Mouse (Mus musculus): ENCODE measurements at regions not wholly inside any gene's neighbourhood (a gene's known extent, or its start where the extent isn't known, plus 50 kb on each side); places are given as distances from the start of the nearest gene placed in this dataset.

GRCm38 (mm10) chr13:118975519-118975918, 305.9 kb downstream of the Fgf10 start:
- no peak for DNase-seq (ENCODE audit: low read depth in 3 of 3, low spot score in 3 of 3)

GRCm38 (mm10) chr13:118979505-118979904, 309.9 kb downstream of the Fgf10 start:
- no peak for TF ChIP-seq EP300 (IDR thresholded peaks at IDR 0.05; ENCODE audit: low read depth)
- TF ChIP-seq CTCF (IDR thresholded peaks at IDR 0.05; ENCODE audit: low read depth) = no peak
- 55% methylated on average over 5 of the region's 5 CpGs for WGBS (ENCODE audit: insufficient replicate concordance)
- H3K9me3 ChIP-seq (ENCODE audit: control insufficient read depth, low read length) = no peaks in the 10 kb centered on the region
- H3K27me3 ChIP-seq (ENCODE audit: control insufficient read depth, insufficient read depth, low read length) = no peaks in the 10 kb centered on the region
- no peak overlapping the region for H3K27ac ChIP-seq
- H3K4me1 ChIP-seq (replicated peaks; ENCODE audit: control insufficient read depth in 2 of 2, insufficient read depth in 2 of 2, low read length in 1 of 2) = no peaks in the 10 kb centered on the region
- no peak overlapping the region for H3K9ac ChIP-seq (replicated peaks)
- H3K4me2 ChIP-seq (ENCODE audit: low read depth) = no peak overlapping the region
- no peaks in the 10 kb centered on the region for H3K36me3 ChIP-seq (replicated peaks; ENCODE audit: control insufficient read depth, insufficient read depth, low read depth)
- H3K4me3 ChIP-seq (ENCODE audit: insufficient read depth in 1 of 2, low read depth in 2 of 2, low read length in 2 of 2) = no peak overlapping the region
- ATAC-seq (ENCODE audit: insufficient read depth) (no peak), DNase-seq (ENCODE audit: low read depth in 3 of 3, low spot score in 3 of 3) (no peak)

More at GRCm38 (mm10) chr13:118975519-118975918, 305.9 kb downstream of the Fgf10 start:
- no peak for ATAC-seq (ENCODE audit: insufficient read depth)
- no peaks in the 10 kb centered on the region for H3K9me3 ChIP-seq (ENCODE audit: control insufficient read depth, low read length)
- H3K4me2 ChIP-seq (ENCODE audit: low read depth) = no peak overlapping the region
- H3K27ac ChIP-seq = no peak overlapping the region
- H3K9ac ChIP-seq (replicated peaks) = no peak overlapping the region
- H3K4me1 ChIP-seq (replicated peaks; ENCODE audit: control insufficient read depth in 2 of 2, insufficient read depth in 2 of 2, low read length in 1 of 2) = no peaks in the 10 kb centered on the region
- TF ChIP-seq CTCF (IDR thresholded peaks at IDR 0.05; ENCODE audit: low read depth) (no peak), EP300 (IDR thresholded peaks at IDR 0.05; ENCODE audit: low read depth) (no peak)
- H3K27me3 ChIP-seq (ENCODE audit: control insufficient read depth, insufficient read depth, low read length) = no peaks in the 10 kb centered on the region
- no peak overlapping the region for H3K4me3 ChIP-seq (ENCODE audit: insufficient read depth in 1 of 2, low read depth in 2 of 2, low read length in 2 of 2)
- no peaks in the 10 kb centered on the region for H3K36me3 ChIP-seq (replicated peaks; ENCODE audit: control insufficient read depth, insufficient read depth, low read depth)
- 79% methylated on average over 1 of the region's 1 CpGs for WGBS (ENCODE audit: insufficient replicate concordance)

GRCm38 (mm10) chr13:118981196-118981810, 311.7 kb downstream of the Fgf10 start:
- WGBS (ENCODE audit: insufficient replicate concordance) = 69% methylated on average over 10 of the region's 10 CpGs
- Histone ChIP-seq H3K4me1 (replicated peaks; ENCODE audit: control insufficient read depth in 2 of 2, insufficient read depth in 2 of 2, low read length in 1 of 2) (no peaks in the 10 kb centered on the region), H3K9ac (replicated peaks) (no peak overlapping the region), H3K27ac (no peak overlapping the region), H3K27me3 (ENCODE audit: control insufficient read depth, insufficient read depth, low read length) (no peaks in the 10 kb centered on the region), H3K9me3 (ENCODE audit: control insufficient read depth, low read length) (no peaks in the 10 kb centered on the region), H3K36me3 (replicated peaks; ENCODE audit: control insufficient read depth, insufficient read depth, low read depth) (no peaks in the 10 kb centered on the region), H3K4me3 (ENCODE audit: insufficient read depth in 1 of 2, low read depth in 2 of 2, low read length in 2 of 2) (no peak overlapping the region), H3K4me2 (ENCODE audit: low read depth) (no peak overlapping the region)
- DNase-seq (ENCODE audit: low read depth in 3 of 3, low spot score in 3 of 3) (no peak), ATAC-seq (ENCODE audit: insufficient read depth) (no peak)
- no peak for TF ChIP-seq CTCF (IDR thresholded peaks at IDR 0.05; ENCODE audit: low read depth)
- no peak for TF ChIP-seq EP300 (IDR thresholded peaks at IDR 0.05; ENCODE audit: low read depth)

GRCm38 (mm10) chr13:118985285-118985684, 315.7 kb downstream of the Fgf10 start:
- no peaks in the 10 kb centered on the region for H3K4me1 ChIP-seq (replicated peaks; ENCODE audit: control insufficient read depth in 2 of 2, insufficient read depth in 2 of 2, low read length in 1 of 2)
- H3K9ac ChIP-seq (replicated peaks) = no peak overlapping the region
- ATAC-seq (ENCODE audit: insufficient read depth) (no peak), DNase-seq (ENCODE audit: low read depth in 3 of 3, low spot score in 3 of 3) (no peak)
- H3K4me2 ChIP-seq (ENCODE audit: low read depth) = no peak overlapping the region
- H3K9me3 ChIP-seq (ENCODE audit: control insufficient read depth, low read length) = no peaks in the 10 kb centered on the region
- no peaks in the 10 kb centered on the region for H3K36me3 ChIP-seq (replicated peaks; ENCODE audit: control insufficient read depth, insufficient read depth, low read depth)
- H3K4me3 ChIP-seq (ENCODE audit: insufficient read depth in 1 of 2, low read depth in 2 of 2, low read length in 2 of 2) = no peak overlapping the region
- H3K27me3 ChIP-seq (ENCODE audit: control insufficient read depth, insufficient read depth, low read length) = no peaks in the 10 kb centered on the region
- TF ChIP-seq EP300 (IDR thresholded peaks at IDR 0.05; ENCODE audit: low read depth) = no peak
- TF ChIP-seq CTCF (IDR thresholded peaks at IDR 0.05; ENCODE audit: low read depth) = no peak
- no peak overlapping the region for H3K27ac ChIP-seq
- WGBS (ENCODE audit: insufficient replicate concordance) = 62% methylated on average over 1 of the region's 1 CpGs

GRCm38 (mm10) chr13:119025305-119025975, 355.8 kb downstream of the Fgf10 start:
- DNase-seq (ENCODE audit: low read depth in 3 of 3, low spot score in 3 of 3) = no peak
- no peak overlapping the region for H3K9ac ChIP-seq (replicated peaks)
- ATAC-seq (ENCODE audit: insufficient read depth) = no peak
- H3K27ac ChIP-seq = no peak overlapping the region
- H3K4me3 ChIP-seq (ENCODE audit: insufficient read depth in 1 of 2, low read depth in 2 of 2, low read length in 2 of 2) = no peak overlapping the region
- 62% methylated on average over 6 of the region's 6 CpGs for WGBS (ENCODE audit: insufficient replicate concordance)
- no peaks in the 10 kb centered on the region for H3K36me3 ChIP-seq (replicated peaks; ENCODE audit: control insufficient read depth, insufficient read depth, low read depth)
- no peaks in the 10 kb centered on the region for H3K9me3 ChIP-seq (ENCODE audit: control insufficient read depth, low read length)
- no peaks in the 10 kb centered on the region for H3K4me1 ChIP-seq (replicated peaks; ENCODE audit: control insufficient read depth in 2 of 2, insufficient read depth in 2 of 2, low read length in 1 of 2)
- no peak for TF ChIP-seq EP300 (IDR thresholded peaks at IDR 0.05; ENCODE audit: low read depth)
- no peak for TF ChIP-seq CTCF (IDR thresholded peaks at IDR 0.05; ENCODE audit: low read depth)
- H3K27me3 ChIP-seq (ENCODE audit: control insufficient read depth, insufficient read depth, low read length) = no peaks in the 10 kb centered on the region
- no peak overlapping the region for H3K4me2 ChIP-seq (ENCODE audit: low read depth)
